Mouse (Mus musculus): ENCODE results near the gene Ears2.

Ears2 gene

GRCm38 (mm10) chr7:122045181-122045634 is 21.9 kb downstream of the Ears2 start:
- peak; percentile 99 for ATAC-seq (ENCODE audit: low TSS enrichment)

- ATAC-seq (ENCODE audit: low TSS enrichment) = no peak
Observed at GRCm38 (mm10) chr7:122044106-122044505, 23.0 kb downstream of the Ears2 start.

GRCm38 (mm10) chr7:122034348-122034747 is 32.7 kb downstream of the Ears2 start:
- peak; percentile 59; the same call in 1 of the 2 replicates for ATAC-seq (ENCODE audit: low TSS enrichment)

- ATAC-seq (ENCODE audit: low TSS enrichment) = no peak
Observed at GRCm38 (mm10) chr7:122033371-122033770, 33.7 kb downstream of the Ears2 start.

GRCm38 (mm10) chr7:122022131-122022530 is 44.9 kb downstream of the Ears2 start:
- ATAC-seq (ENCODE audit: low TSS enrichment) = no peak

GRCm38 (mm10) chr7:122020667-122021354 is 46.3 kb downstream of the Ears2 start, which contains the start of gene Gga2:
Gene Gga2, minus strand, starts transcription at chr7:122021222.
- ATAC-seq (ENCODE audit: low TSS enrichment) = peak; percentile 62

GRCm38 (mm10) chr7:122020273-122020666 is 46.8 kb downstream of the Ears2 start:
- ATAC-seq (ENCODE audit: low TSS enrichment) = peak; percentile 29

- peak; percentile 66 for ATAC-seq (ENCODE audit: low TSS enrichment)
Observed at GRCm38 (mm10) chr7:122018978-122019377, 48.1 kb downstream of the Ears2 start.

GRCm38 (mm10) chr7:122018247-122018646 is 48.8 kb downstream of the Ears2 start:
- no peak for ATAC-seq (ENCODE audit: low TSS enrichment)

GRCm38 (mm10) chr7:122015734-122016133 is 51.3 kb downstream of the Ears2 start:
- ATAC-seq (ENCODE audit: low TSS enrichment) = no peak

GRCm38 (mm10) chr7:122015105-122015504 is 52.0 kb downstream of the Ears2 start:
- ATAC-seq (ENCODE audit: low TSS enrichment) = no peak

- no peak for ATAC-seq (ENCODE audit: low TSS enrichment)
Observed at GRCm38 (mm10) chr7:122012949-122013348, 54.1 kb downstream of the Ears2 start.

- ATAC-seq (ENCODE audit: low TSS enrichment) = no peak
Observed at GRCm38 (mm10) chr7:122012370-122012769, 54.7 kb downstream of the Ears2 start.

GRCm38 (mm10) chr7:122000396-122000795 is 66.7 kb downstream of the Ears2 start:
- ATAC-seq (ENCODE audit: low TSS enrichment) = no peak

- no peak for ATAC-seq (ENCODE audit: low TSS enrichment)
Observed at GRCm38 (mm10) chr7:121995961-121996360, 71.1 kb downstream of the Ears2 start.

Data from frontal cortex, adult (tissue).